Mouse (Mus musculus): ENCODE results near the gene Snx30. TPM values are rescaled to one million over a fixed set of nuclear protein-coding genes. Genes with fewer than 3 reads are reported as not detected.
A peak's percentile ranks its signal among the peaks of the same experiment; 100 is the strongest.

Snx30 gene
- 16.8 and 17.9 TPM in 2 replicates for total RNA-seq (2015)
- 28.2 and 29.7 TPM in 2 replicates for total RNA-seq (2017)

DNA sequence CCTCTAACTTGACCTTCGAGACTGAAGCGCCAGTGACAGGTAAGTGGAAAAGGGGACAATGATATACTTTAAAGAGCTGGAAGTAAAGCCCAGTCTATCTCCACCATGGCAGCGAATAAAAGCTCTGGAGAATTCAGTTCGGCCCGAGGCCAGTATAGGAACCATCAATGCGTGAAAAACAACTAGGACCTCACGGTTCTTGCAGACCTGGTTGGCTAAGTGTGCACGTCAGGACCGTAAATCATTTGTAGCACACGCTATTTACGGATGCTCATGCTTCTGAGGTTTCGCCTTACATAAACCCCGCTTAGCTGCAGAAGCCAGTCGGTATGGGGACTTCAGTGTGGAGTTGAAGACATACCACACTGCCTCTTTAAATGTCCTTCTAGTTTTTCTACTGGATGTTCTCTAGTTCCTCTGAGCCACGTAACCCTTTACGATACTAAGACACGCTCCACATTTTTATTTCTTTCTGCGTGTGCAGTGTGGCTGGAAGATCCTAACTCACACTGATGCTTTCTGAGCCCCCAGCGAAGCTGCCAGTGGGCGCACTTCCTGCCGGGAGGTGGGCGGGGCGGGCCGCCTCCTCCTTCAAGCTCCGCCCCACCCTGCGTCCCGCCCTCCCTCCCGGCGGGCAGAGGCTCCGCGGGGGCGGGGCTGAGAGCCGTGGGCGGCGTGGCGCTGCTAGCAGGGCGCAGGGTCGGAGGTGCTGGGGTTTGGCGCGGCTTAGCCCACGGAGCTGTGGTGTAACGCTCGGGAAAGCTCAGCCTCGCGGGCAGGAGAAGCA lies at the start of gene Snx30:
Gene Snx30 (plus strand): TSS at position 660 of the 787 bp plus-strand sequence.
- peak; percentile 63 for ATAC-seq (ENCODE audit: poor library complexity, severe bottlenecking)

DNA sequence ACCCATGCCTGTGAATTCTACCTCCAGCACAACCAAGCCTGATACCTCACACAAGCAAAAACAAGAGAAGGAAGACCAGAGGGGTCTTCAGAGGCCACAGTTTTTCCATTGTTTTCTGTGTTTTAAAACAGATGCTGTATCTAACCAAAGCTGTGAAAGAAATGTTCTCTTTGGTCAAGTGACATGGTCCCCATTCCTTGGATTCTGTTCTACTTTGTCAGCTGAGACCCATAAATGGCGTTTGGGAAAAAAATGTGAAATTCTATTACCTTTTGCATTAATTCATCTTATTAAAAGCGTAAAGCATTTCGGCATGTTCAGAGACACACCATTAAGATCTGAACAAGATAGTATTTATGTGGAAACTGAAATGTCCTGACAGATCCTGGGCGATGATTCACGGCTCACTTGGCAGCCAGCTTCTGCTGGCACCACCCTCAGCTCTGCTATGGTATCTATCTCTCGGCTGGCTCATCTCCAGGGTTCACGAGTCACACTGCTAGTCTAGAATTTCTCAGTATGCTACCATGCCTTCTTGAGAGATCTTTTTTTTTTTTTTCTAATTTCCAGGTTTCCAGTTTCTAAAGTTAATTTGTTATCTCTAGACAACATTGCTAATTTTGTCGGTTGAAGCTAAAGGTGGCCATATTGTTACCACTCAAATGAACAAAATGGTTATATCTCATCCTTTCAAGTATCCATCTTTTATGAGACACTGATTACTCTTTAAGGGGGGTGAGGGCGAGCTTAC lies 49.1 kb upstream of the Snx30 start:
- ATAC-seq (ENCODE audit: poor library complexity, severe bottlenecking) = no peak

DNA sequence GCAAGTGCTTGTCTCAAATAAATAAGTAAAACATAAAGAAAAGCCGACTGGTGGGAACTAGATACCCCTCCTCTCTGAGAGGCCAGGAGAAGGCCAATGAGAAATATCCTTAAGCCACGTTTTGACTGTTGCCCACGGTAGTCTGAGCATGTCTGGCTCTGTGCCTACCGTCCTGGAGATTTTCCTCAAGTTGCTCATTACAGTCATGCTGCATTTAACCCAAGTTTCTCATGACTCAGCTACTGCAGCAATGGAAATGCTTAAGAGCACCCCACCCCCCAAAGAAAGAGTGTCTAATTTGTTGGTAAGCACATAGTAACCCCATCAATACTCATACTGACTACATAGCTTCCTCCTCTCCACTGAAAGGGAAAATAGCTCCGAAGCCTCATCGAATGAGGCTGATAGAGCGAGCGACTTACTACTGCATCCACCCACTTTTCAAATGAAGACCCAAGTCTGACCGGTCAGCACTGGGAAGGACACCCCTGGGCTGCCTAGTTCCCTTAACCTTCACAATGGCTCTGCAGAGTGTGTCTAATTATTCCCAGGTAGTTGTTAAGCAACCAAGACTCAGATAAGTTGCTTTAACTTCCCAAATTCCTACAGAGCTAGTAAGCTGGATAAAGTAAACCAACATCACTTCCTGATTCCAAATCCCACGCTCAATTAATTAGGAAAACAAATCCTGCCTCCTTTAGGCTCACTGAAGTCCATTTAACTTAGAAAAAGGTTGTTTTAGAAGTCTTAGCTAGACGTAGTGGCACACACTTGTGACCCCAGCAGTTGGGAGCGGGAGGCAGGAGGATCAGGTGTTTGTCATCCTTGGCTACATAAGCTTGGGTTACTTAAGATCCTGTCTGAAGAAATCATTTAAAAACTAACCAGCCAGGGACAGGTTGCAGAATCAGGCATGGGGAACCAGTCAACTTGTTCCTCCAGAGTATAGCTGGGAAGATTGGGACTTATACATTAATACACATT lies 47.9 kb upstream of the Snx30 start:
- ATAC-seq (ENCODE audit: poor library complexity, severe bottlenecking) = peak; percentile 45; the same call in 1 of the 2 replicates

GRCm38 (mm10) chr4:59760016-59760415 lies 45.6 kb upstream of the Snx30 start:
- ATAC-seq (ENCODE audit: poor library complexity, severe bottlenecking) = no peak

- ATAC-seq (ENCODE audit: poor library complexity, severe bottlenecking) = peak; percentile 51; the same call in 1 of the 2 replicates
These were observed 44.8 kb upstream of the Snx30 start for GRCm38 (mm10) chr4:59760636-59761364.

DNA sequence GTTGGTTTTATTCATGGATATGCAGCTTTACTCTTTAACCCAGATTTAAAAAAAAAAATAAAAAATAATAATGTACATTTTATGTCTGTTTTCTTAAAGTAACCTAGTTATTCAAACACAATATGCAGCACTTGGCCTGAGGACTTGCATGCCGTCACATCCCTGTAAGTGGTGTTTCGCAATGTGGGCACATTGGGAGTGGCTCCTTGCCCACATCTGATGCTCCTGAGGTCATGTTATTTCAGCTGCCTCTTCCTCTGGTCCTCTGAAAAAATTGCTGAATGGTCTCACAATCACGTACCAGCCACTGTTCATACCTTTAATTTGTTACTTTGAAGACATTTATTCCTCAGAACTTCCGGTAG lies 44.3 kb upstream of the Snx30 start:
- ATAC-seq (ENCODE audit: poor library complexity, severe bottlenecking) = peak; percentile 64

GRCm38 (mm10) chr4:59764950-59765349 lies 40.7 kb upstream of the Snx30 start:
- no peak for ATAC-seq (ENCODE audit: poor library complexity, severe bottlenecking)

- ATAC-seq (ENCODE audit: poor library complexity, severe bottlenecking) = no peak
These were observed 40.1 kb upstream of the Snx30 start for GRCm38 (mm10) chr4:59765385-59766005.

- no peak for ATAC-seq (ENCODE audit: poor library complexity, severe bottlenecking)
These were observed 37.9 kb upstream of the Snx30 start for GRCm38 (mm10) chr4:59767717-59768116.

DNA sequence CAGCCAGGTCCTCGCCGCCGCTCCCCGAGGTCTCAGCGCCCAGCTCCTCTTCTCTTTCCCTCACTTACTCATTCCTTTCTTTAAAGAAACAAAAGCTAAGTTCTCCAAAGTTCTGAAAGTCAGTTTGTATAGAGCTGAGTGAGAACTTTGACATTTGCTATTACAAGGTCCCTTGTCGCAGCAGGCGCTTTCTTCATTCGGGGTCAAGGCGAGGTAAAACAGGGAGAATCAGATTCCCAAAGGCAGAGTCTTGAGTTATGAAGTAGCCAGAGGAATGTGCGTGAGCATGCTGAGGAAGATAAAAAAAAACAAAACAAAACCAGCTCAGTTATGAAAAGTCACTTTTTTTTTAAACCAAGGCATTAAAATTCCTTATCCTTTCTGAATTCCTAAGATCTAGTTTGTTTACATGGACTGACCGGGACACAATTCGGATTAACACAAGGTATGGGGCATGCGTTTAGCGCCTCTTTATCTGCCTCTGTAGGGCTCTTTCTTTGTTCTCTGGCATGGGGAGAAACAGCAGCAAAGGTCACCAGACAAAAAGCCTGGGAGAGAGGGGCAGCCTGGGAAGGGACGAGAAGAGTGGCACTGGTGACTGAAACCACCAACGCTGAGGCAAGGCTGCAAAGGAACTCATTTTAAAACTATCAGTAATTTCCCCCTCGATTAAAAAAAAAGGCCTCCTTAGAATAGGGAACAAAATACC lies 33.3 kb upstream of the Snx30 start:
- no peak for ATAC-seq (ENCODE audit: poor library complexity, severe bottlenecking)

DNA sequence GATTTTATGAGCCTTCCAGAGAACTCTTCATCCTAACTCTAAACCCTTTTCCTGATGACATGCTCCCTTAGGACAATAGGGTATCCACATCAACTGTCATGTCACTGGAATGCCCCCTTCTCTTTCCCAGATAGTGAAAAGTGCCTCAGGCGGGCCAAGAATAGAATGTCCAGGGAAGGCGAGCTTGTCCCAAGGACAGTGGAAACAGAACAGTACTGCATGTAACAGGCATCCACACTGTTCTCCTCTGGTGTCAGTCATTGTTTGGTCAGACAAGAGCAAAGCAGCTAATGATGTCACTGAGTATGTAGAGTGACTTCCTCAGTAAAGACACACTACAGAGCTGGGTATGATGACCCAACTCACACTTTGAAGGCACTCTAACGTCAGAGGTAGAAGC lies 27.8 kb upstream of the Snx30 start:
- no peak for ATAC-seq (ENCODE audit: poor library complexity, severe bottlenecking)

GRCm38 (mm10) chr4:59780568-59780967 lies 25.1 kb upstream of the Snx30 start:
- ATAC-seq (ENCODE audit: poor library complexity, severe bottlenecking) = no peak

GRCm38 (mm10) chr4:59782853-59783684 lies 22.6 kb upstream of the Snx30 start:
- peak; percentile 59 for ATAC-seq (ENCODE audit: poor library complexity, severe bottlenecking)

- peak; percentile 97 for ATAC-seq (ENCODE audit: poor library complexity, severe bottlenecking)
These were observed 21.9 kb upstream of the Snx30 start for GRCm38 (mm10) chr4:59783685-59784279.

GRCm38 (mm10) chr4:59785412-59785811 lies 20.2 kb upstream of the Snx30 start:
- no peak for ATAC-seq (ENCODE audit: poor library complexity, severe bottlenecking)

DNA sequence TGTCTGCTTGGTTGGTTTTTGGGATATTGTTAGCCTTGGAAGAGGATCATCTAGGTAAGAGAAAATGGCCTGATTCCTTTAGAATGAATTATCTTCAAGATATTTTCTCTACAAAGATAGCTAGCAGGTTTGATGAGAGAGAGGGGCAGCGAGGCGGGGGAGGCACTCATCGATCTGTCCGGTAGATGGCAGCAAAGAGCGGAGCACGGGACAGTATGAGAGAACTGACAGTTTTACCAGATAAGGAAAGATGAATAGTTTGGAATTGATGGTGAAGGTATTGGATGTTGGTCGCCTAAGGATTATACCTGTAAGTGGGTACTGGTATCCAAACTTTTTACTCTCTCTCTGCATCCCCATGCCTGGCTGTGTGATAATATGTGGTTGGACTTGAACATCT lies 19.0 kb upstream of the Snx30 start:
- ATAC-seq (ENCODE audit: poor library complexity, severe bottlenecking) = peak; percentile 43

DNA sequence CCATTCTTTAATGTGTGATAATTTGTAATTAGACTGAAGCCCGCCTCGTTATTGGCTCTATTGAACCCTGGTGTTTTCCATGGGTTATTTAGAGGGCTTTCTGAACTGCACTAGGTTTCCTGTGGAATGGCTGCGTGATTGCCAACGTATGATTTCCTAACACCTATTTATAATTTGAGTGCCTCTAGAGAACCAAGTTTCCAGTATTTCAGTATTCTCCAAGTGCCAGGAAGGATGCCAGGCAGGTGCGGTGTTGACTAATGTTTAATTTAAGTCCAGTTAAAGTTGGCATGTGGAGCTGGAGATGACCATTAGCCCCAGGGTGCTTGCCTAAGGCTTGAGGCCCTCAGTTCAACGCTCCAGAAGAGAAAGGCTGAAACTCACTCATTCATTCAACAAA lies 18.5 kb upstream of the Snx30 start:
- no peak for ATAC-seq (ENCODE audit: poor library complexity, severe bottlenecking)

DNA sequence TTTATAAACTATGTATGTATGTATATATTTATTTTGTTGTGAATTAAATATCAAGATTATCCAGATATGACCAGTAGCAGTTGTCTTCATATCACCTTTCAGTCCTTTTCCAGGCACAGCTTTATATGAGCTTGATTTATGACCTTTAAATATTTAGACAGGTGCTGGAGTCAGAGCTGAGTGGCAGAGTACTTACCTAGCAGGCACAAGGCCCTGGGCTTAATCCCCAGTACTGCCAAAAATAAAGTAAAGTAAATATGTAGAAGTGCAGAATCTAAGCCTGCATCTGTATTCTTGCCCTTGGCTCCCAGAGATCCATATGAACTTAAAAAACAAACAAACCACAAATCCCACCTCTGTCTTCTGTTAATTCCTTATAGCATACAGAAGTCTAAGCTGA lies 16.6 kb upstream of the Snx30 start:
- no peak for ATAC-seq (ENCODE audit: poor library complexity, severe bottlenecking)

All from megakaryocyte, adult 5-6 weeks (primary cell).